Mouse (Mus musculus) stomach, postnatal 0 days (tissue): ENCODE measurements around the gene Prol1.

Experiments
- CTCF ChIP-seq: IDR thresholded peaks from 2 replicates; pipeline ENCODE4 v1.5.1; 2016; ENCODE audit warnings: antibody characterized with exemption, low read depth, mild to moderate bottlenecking, moderate library complexity
- EP300 ChIP-seq: optimal IDR thresholded peaks from 2 replicates; pipeline ENCODE3; 2016; ENCODE audit warnings: antibody characterized with exemption

DNA sequence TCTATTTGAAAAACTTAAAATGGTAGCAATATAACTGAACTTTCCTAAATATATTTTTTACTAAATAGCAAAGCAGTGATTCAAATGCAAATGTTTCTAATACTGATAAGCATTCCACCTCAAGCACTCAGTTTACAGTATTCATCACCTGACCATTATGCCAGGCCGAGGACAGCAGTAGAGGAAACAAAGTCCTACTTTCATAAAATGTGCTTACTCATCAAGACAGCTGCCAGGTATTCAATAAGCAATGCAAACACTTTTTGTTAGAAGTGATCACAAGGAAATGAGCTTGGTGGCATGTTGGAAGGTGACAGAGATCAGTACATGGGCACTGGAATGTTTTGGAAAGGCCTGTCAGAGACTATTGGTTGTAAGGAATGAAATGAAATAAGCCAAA, 49.8 kb downstream of the Prol1 start:
- no peak for TF ChIP-seq CTCF
- TF ChIP-seq EP300, result no peak
